Mouse (Mus musculus): Measurements from ENCODE around the gene E2f8.

The E2f8 gene

GRCm38 (mm10) chr7:48891029-48891428 lies 9.6 kb upstream of the E2f8 start:
- DNase-seq (ENCODE audit: low spot score in 2 of 2), result no peak

GRCm38 (mm10) chr7:48888751-48889150 lies 7.4 kb upstream of the E2f8 start:
- no peak for DNase-seq (ENCODE audit: low spot score in 2 of 2)

- no peak for DNase-seq (ENCODE audit: low spot score in 2 of 2)
These were observed 6.6 kb upstream of the E2f8 start for GRCm38 (mm10) chr7:48887973-48888372.

- no peak for DNase-seq (ENCODE audit: low spot score in 2 of 2)
These were observed 2.8 kb upstream of the E2f8 start for GRCm38 (mm10) chr7:48884266-48884611.

GRCm38 (mm10) chr7:48883525-48884265 lies 2.3 kb upstream of the E2f8 start:
- DNase-seq (ENCODE audit: low spot score in 2 of 2), result no peak

GRCm38 (mm10) chr7:48881971-48882609 lies 694 bp upstream of the E2f8 start:
- no peak for DNase-seq (ENCODE audit: low spot score in 2 of 2)

GRCm38 (mm10) chr7:48880591-48881481 lies 560 bp downstream of the E2f8 start:
- DNase-seq (ENCODE audit: low spot score in 2 of 2), result peak; percentile 92 to 95

GRCm38 (mm10) chr7:48879574-48879973 lies 1.8 kb downstream of the E2f8 start:
- no peak for DNase-seq (ENCODE audit: low spot score in 2 of 2)

GRCm38 (mm10) chr7:48877786-48878390 lies 3.5 kb downstream of the E2f8 start:
- DNase-seq (ENCODE audit: low spot score in 2 of 2), result no peak

GRCm38 (mm10) chr7:48876526-48876925 lies 4.9 kb downstream of the E2f8 start:
- DNase-seq (ENCODE audit: low spot score in 2 of 2), result peak in 1 of 2 experiments; percentile 65

- no peak for DNase-seq (ENCODE audit: low spot score in 2 of 2)
These were observed 6.3 kb downstream of the E2f8 start for GRCm38 (mm10) chr7:48875096-48875495.

- no peak for DNase-seq (ENCODE audit: low spot score in 2 of 2)
These were observed 10.1 kb downstream of the E2f8 start for GRCm38 (mm10) chr7:48871292-48871691.

GRCm38 (mm10) chr7:48870579-48871180 lies 10.7 kb downstream of the E2f8 start:
- DNase-seq (ENCODE audit: low spot score in 2 of 2), result no peak

- no peak for DNase-seq (ENCODE audit: low spot score in 2 of 2)
These were observed 11.3 kb downstream of the E2f8 start for GRCm38 (mm10) chr7:48870144-48870543.

GRCm38 (mm10) chr7:48867576-48867975 lies 13.8 kb downstream of the E2f8 start:
- DNase-seq (ENCODE audit: low spot score in 2 of 2), result no peak

- DNase-seq (ENCODE audit: low spot score in 2 of 2), result no peak
These were observed 16.5 kb downstream of the E2f8 start for GRCm38 (mm10) chr7:48864671-48865458.

GRCm38 (mm10) chr7:48864199-48864598 lies 17.2 kb downstream of the E2f8 start:
- DNase-seq (ENCODE audit: low spot score in 2 of 2), result no peak

- DNase-seq (ENCODE audit: low spot score in 2 of 2), result no peak
These were observed 19.6 kb downstream of the E2f8 start for GRCm38 (mm10) chr7:48861796-48862195.

GRCm38 (mm10) chr7:48860948-48861347 lies 20.4 kb downstream of the E2f8 start:
- DNase-seq (ENCODE audit: low spot score in 2 of 2), result no peak

- DNase-seq (ENCODE audit: low spot score in 2 of 2), result no peak
These were observed 22.0 kb downstream of the E2f8 start for GRCm38 (mm10) chr7:48859362-48859761.

GRCm38 (mm10) chr7:48858257-48858656 lies 23.1 kb downstream of the E2f8 start:
- no peak for DNase-seq (ENCODE audit: low spot score in 2 of 2)

Measured in frontal cortex, postnatal 36 days (tissue).